Mouse (Mus musculus): Measurements from ENCODE around the gene Hoxd8.

- no peak for TF ChIP-seq CTCF (IDR thresholded peaks at IDR 0.05; ENCODE audit: borderline replicate concordance, insufficient read depth, low read depth, low read length)
- no peak for TF ChIP-seq POLR2A (IDR thresholded peaks at IDR 0.05; ENCODE audit: borderline replicate concordance, insufficient read depth, low read length)
These were observed 22.1 kb downstream of the Hoxd8 start, which contains the start of gene Gm28230 for GRCm38 (mm10) chr2:74726551-74726950.

All from cerebellum, adult 2 months (tissue).